Mouse (Mus musculus) hindbrain, embryonic 12.5 days (tissue): ENCODE measurements around the gene Ror2. TPM values are rescaled to one million over a fixed set of nuclear protein-coding genes. Genes with fewer than 3 reads are reported as not detected.
"Not testable (repeated sequence)": the region's sequence is repeated elsewhere in the genome, so short reads cannot be mapped to it uniquely, and the experiment has no call there.

Experiments used
- ATAC-seq: fragments of 200-750 bp; cut with Nextera tagmentation; 2 replicates; pipeline ENCODE4 v1.8.0; 2017; ENCODE audit warnings: moderate TSS enrichment; ENCODE audit not compliant: low FRiP score
- H3K27ac ChIP-seq: fragments of 300-500 bp; sonication (generic); 2 replicates; pipeline ENCODE4 v1.5.1; 2016; ENCODE audit warnings: mild to moderate bottlenecking
- H3K27me3 ChIP-seq: fragments of 300-500 bp; sonication (generic); 2 replicates; pipeline ENCODE4 v1.6.1; 2016; ENCODE audit warnings: mild to moderate bottlenecking
- H3K36me3 ChIP-seq: fragments of 300-500 bp; sonication (generic); 2 replicates; pipeline ENCODE4 v1.6.1; 2016; ENCODE audit warnings: mild to moderate bottlenecking
- H3K4me1 ChIP-seq: fragments of 300-500 bp; sonication (generic); 2 replicates; pipeline ENCODE4 v1.6.1; 2016
- H3K4me2 ChIP-seq: fragments of 300-500 bp; sonication (generic); replicated peaks from 2 replicates; pipeline ENCODE4 v1.6.1; 2016; ENCODE audit warnings: mild to moderate bottlenecking
- H3K4me3 ChIP-seq: fragments of 300-500 bp; sonication (generic); 2 replicates; pipeline ENCODE4 v1.5.1; 2016; ENCODE audit warnings: mild to moderate bottlenecking
- H3K9ac ChIP-seq: fragments of 300-500 bp; sonication (generic); 2 replicates; pipeline ENCODE4 v1.6.1; 2016; ENCODE audit warnings: mild to moderate bottlenecking, moderate library complexity
- H3K9me3 ChIP-seq: fragments of 300-500 bp; sonication (generic); replicated peaks from 2 replicates; pipeline ENCODE4 v1.6.1; 2016; ENCODE audit warnings: mild to moderate bottlenecking
- WGBS: fragments of 180-500 bp; shearing (Covaris S2); methylation state at CpG from one replicate; pipeline ENCODE4 v1.1.7; 2016; 5-methylcytosine and 5-hydroxymethylcytosine counted together
- polyA plus RNA-seq: library from polyadenylated mRNA; unstranded; fragments of >200 nt; fragmentation: Nextera tagmentation; extraction: Ambion mirVana; gene quantifications from 2 replicates; pipeline ENCODE4 v1.2.1, GENCODE M21; 2016

Gene Ror2
- 16.7 and 17.8 TPM in 2 replicates for polyA plus RNA-seq

DNA sequence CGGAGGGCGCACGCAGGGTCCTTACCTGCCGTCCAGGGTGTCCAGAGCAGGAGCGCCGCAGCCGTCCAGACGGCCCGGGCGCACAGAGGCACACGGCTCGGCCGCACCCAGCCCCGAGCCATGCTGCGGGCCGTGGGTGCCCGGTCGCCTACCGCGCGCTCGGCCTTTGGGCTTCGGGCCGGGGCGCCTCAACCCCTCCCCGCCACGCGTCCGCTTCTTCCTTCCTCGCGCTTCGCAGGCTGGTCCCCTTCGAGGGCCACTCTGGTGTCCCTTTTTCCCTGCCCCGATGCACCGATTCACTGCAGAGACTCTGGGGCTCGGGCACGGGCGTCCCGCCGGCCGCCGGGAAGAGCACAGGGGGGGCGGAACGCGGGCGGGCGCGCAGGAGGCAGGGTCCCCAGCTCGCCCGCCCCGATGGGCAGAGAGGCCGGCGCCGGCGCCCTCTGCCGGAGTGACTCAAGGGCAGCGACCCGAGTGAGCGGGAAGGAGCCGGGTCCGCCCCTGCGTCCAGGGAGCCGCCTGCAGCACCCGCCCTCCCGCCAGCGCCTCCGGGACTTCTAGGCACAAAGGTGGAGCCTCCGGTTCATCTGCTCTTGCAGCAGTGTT lies at the start of gene Ror2:
Gene Ror2 (minus strand): TSS at position 369 of the 606 bp plus-strand sequence.
- WGBS: under 1% methylated on average over 53 of the region's 68 CpGs
- Histone ChIP-seq H3K9ac (peak within 1 kb of the TSS; percentile 64), H3K27ac (0 out of 2 replicates have a peak within 1 kb of the TSS, but pooled peaks have one; percentile 30), H3K4me3 (peak within 1 kb of the TSS; percentile 48), H3K36me3 (no peaks in the 10 kb centered on the region), H3K9me3 (no peaks in the 10 kb centered on the region), H3K27me3 (peaks cover 27% of the 10 kb centered on the region), H3K4me1 (peaks cover 19% of the 10 kb centered on the region), H3K4me2 (peak within 1 kb of the TSS; percentile 69)
- peak; percentile 69 for ATAC-seq

DNA sequence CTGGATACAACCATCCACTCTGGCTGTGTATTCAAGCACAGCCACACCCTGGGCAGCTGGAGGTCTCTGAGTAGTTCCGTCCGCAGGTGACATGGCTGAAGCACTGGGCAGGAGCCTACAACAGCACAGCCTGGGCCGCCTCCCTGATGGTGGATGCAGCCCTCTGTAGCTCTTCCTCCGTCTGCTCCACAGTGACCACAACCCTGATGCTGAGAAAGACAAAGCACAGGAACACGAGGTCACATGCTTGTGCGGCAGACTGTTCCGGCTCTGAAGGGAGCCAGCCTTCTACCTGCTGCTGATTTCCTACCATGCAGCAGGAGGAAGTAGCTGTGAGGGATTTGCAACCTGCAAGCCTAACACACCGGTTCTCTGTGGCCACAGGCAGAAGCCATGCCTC lies 47.8 kb upstream of the Ror2 start:
- no peak overlapping the region for H3K4me3 ChIP-seq
- H3K27ac ChIP-seq: no peak overlapping the region
- H3K9me3 ChIP-seq: no peaks in the 10 kb centered on the region
- H3K4me2 ChIP-seq: no peak overlapping the region
- ATAC-seq: no peak
- H3K9ac ChIP-seq: no peak overlapping the region
- peaks cover 70% of the 10 kb centered on the region for H3K36me3 ChIP-seq
- 93% methylated on average over 8 of the region's 8 CpGs for WGBS
- H3K27me3 ChIP-seq: no peaks in the 10 kb centered on the region
- H3K4me1 ChIP-seq: no peaks in the 10 kb centered on the region

DNA sequence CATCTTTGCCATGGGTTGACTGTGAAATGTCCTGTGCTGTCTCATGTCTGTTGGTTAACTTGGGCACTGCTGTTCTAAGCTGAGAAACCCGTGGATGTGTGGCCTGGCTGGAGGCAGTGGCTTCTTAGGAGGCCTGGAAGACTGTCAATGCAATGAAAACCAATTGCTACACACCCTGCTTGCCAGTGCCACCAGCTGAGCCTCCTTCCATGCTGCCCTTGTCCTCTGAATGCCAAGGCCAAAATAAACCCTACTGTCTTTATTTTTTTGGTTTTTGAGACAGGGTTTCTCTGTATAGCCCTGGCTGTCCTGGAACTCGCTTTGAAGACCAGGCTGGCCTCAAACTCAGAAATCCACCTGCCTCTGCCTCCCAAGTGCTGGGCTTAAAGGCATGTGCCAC lies 44.3 kb upstream of the Ror2 start:
- Histone ChIP-seq H3K9ac (no peak overlapping the region), H3K27ac (no peak overlapping the region), H3K4me3 (no peak overlapping the region), H3K4me2 (no peak overlapping the region), H3K4me1 (no peaks in the 10 kb centered on the region), H3K9me3 (0 out of 2 replicates have a peak, but pooled peaks cover under 1% of the 10 kb centered on the region), H3K36me3 (peaks cover 38% of the 10 kb centered on the region), H3K27me3 (no peaks in the 10 kb centered on the region)
- no peak for ATAC-seq
- WGBS: 74% methylated on average over 2 of the region's 2 CpGs

DNA sequence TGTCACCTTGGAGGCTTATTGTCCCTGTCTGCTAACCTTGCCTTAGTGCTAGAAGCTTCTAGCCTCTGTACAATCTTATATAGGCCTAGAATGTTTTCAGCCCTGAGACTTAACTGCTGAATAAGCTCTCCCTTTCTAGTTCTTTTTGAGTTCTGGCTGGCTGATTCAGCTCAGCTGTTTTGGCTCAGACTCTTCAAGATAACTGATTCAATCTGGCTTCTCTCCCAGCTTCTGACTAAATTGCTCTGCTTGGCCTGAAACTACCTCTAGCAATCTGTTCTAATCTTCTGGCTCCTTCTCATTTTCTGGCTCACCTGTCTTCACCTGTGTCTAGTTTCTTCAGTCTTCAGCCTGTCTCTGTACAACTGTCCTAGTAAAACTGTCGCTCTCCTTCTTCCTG lies 39.6 kb upstream of the Ror2 start:
- no peak for ATAC-seq
- Histone ChIP-seq H3K27me3 (no peaks in the 10 kb centered on the region), H3K36me3 (no peaks in the 10 kb centered on the region), H3K4me2 (no peak overlapping the region), H3K4me1 (no peaks in the 10 kb centered on the region), H3K9me3 (0 out of 2 replicates have a peak, but pooled peaks cover 5% of the 10 kb centered on the region), H3K4me3 (no peak overlapping the region), H3K9ac (no peak overlapping the region), H3K27ac (no peak overlapping the region)
- WGBS: 97% methylated on average over 1 of the region's 1 CpGs

DNA sequence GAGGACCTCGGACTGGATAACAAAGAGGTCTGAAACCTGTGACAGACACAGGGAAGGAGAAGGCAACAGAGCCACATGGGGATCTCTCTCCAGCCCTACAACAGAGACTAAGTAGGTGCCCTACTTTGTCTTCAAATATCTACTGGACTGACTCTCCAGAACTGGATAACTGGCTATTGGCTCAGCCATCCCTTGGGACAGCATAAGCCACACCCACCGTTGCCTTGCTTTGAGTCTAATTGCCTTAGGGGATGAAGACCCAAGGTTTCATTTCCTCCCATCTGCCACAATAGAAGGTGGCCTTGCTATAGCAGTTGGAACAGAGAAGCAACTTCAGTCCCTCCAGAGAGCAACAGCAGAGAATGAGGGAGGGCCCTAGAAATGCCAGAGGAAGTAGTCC lies 37.7 kb upstream of the Ror2 start:
- WGBS: 85% methylated on average over 2 of the region's 2 CpGs
- no peaks in the 10 kb centered on the region for H3K27me3 ChIP-seq

DNA sequence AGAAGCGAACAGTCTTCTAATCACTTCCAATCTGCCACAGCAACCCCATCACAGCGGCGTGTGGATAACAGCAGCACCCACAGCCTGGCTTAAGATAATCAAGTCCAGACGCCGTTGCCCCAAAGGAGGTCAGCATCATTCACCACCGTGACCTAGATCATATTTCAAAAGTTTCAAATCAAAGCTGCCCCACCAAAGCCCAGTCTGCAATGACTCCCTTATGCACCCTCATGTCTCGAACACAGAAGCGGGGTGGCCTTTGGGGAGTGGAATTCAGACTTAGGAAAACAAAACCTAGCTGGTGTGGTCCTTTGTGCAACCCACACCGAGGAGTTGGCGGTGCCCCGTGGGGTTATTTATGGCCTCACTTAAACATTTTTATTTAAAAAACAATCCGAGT lies 35.0 kb upstream of the Ror2 start:
- no peak for ATAC-seq
- no peak overlapping the region for H3K9ac ChIP-seq
- H3K9me3 ChIP-seq: 0 out of 2 replicates have a peak, but pooled peaks cover 5% of the 10 kb centered on the region
- 59% methylated on average over 12 of the region's 12 CpGs for WGBS
- H3K36me3 ChIP-seq: no peaks in the 10 kb centered on the region
- no peak overlapping the region for H3K4me3 ChIP-seq
- H3K4me2 ChIP-seq: no peak overlapping the region
- H3K27me3 ChIP-seq: no peaks in the 10 kb centered on the region
- no peaks in the 10 kb centered on the region for H3K4me1 ChIP-seq
- H3K27ac ChIP-seq: no peak overlapping the region

More for the DNA sequence above, 37.7 kb upstream of the Ror2 start:
- H3K4me1 ChIP-seq: no peaks in the 10 kb centered on the region
- no peak for ATAC-seq
- no peak overlapping the region for H3K27ac ChIP-seq
- H3K9me3 ChIP-seq: 0 out of 2 replicates have a peak, but pooled peaks cover 5% of the 10 kb centered on the region
- no peak overlapping the region for H3K4me3 ChIP-seq
- no peak overlapping the region for H3K4me2 ChIP-seq
- H3K9ac ChIP-seq: no peak overlapping the region
- no peaks in the 10 kb centered on the region for H3K36me3 ChIP-seq

DNA sequence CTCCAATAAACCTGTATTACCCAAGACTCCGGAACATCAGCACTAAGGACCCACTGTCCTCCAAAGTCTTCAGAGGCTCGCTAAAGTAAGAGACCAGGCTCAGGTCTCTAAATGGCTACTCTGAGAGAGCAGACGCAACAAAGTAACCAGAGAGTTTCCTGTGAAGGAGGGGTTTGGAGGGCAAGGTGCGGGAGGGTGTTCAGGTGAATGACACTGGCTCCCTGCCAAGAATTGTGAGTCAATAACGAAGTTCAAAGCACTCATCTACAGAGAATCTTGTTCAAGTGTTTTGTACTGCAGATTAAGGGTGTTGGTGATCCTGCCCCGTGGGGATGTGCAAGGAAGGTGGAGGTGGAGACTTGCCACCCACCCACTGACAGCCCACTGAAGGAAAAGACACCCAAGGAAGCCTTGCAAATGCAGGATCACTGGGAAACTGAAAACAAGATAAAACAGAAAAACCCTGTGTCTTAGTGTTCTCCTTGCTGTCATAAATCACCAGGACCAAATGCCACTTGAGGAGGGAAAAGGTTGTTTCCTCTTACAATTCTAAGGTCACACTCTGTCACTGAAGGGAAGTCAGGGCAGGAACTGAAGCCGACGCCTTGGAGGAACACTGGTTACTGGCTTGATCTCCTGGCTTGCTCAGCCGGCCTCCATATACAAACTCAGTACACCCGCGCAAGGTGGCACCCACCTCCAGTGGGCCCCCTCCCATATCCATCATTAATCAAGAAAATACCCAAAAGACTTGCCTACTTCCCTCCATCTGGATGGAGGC lies 30.8 kb upstream of the Ror2 start:
- H3K4me1 ChIP-seq: no peaks in the 10 kb centered on the region
- H3K27ac ChIP-seq: no peak overlapping the region
- WGBS: 72% methylated on average over 11 of the region's 11 CpGs
- no peak overlapping the region for H3K4me2 ChIP-seq
- no peaks in the 10 kb centered on the region for H3K36me3 ChIP-seq
- no peaks in the 10 kb centered on the region for H3K9me3 ChIP-seq
- no peak overlapping the region for H3K4me3 ChIP-seq
- no peak for ATAC-seq
- H3K27me3 ChIP-seq: no peaks in the 10 kb centered on the region
- H3K9ac ChIP-seq: no peak overlapping the region

DNA sequence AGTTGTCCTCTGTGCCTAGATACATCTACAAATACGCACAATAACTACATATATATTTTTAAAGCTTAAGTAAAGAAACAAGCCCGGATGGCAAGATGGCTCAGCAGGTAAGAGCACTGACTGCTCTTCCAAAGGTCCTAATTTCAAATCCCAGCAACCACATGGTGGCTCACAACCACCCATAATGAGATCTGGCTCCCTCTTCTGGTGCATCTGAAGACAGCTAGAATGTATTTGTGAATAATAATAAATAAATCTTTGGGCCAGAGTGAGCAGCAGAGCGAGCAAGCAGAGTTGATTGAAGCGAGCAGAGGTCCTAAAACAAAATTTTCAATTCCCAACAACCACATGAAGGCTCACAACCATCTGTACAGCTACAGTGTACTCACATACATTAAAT lies 29.8 kb upstream of the Ror2 start:
- not testable (repeated sequence) for H3K36me3 ChIP-seq, H3K4me2 ChIP-seq, ATAC-seq, H3K9ac ChIP-seq, H3K4me3 ChIP-seq, H3K27me3 ChIP-seq, H3K4me1 ChIP-seq, H3K9me3 ChIP-seq, H3K27ac ChIP-seq
- WGBS: 80% methylated on average over 4 of the region's 4 CpGs

DNA sequence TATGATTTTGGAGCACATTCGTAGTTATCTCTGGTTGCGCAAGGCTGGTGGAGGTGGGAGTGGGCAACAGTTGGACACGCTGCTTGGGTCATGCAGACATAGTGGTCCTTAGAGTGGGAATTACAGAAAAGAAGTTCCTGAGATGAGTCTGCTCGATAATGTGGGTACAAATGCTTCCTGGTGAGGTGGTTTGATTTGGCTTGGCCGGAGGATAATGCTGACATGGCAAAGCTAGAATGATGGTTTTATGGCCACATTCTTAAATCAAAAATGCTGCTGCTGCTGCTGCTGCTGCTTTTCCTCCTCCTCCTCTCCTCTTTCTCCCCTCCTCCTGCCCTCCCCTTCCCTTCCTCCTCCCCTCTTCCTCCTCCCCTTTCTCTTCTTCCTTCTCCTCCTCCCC lies 24.5 kb upstream of the Ror2 start:
- 86% methylated on average over 5 of the region's 5 CpGs for WGBS
- peak overlapping the region; percentile 67 for H3K27ac ChIP-seq

DNA sequence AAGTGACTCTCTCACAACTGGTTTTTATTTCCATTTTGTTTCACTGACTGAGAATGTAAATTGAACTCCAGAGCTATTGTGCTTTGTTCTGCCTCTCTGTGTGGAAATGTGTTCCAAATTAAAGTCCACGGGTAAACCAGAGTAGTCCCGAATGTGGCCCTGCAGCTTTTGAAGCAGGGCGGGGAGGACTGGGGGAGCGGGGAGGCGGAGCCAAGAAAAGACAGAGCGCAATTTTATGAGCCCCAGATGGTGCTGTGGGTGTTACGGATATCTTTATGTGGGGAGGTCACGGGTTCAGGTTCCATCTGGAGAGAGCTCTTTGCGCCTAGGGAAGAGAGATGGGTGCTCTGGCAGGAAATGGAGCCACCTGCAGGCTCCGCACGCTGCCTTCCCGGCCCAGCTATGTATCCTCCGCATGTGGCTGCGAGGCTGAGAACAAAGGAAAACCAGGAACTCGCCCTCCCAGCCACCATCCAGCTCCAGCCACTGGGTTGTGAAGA lies 23.8 kb upstream of the Ror2 start:
- no peaks in the 10 kb centered on the region for H3K27me3 ChIP-seq
- H3K4me3 ChIP-seq: peak overlapping the region; percentile 21; the same call in 1 of the 2 replicates
- no peaks in the 10 kb centered on the region for H3K36me3 ChIP-seq
- peak overlapping the region; percentile 50 for H3K4me2 ChIP-seq
- peak overlapping the region; percentile 67 for H3K27ac ChIP-seq
- H3K4me1 ChIP-seq: peaks cover 9% of the 10 kb centered on the region; the same call in 1 of the 2 replicates
- 2% methylated on average over 15 of the region's 15 CpGs for WGBS
- H3K9me3 ChIP-seq: no peaks in the 10 kb centered on the region
- 0 out of 2 replicates have a peak overlapping the region, but pooled peaks have one; percentile 14 for H3K9ac ChIP-seq
- ATAC-seq: peak; percentile 83

More for the DNA sequence above, 24.5 kb upstream of the Ror2 start:
- Histone ChIP-seq H3K4me2 (no peak overlapping the region), H3K36me3 (no peaks in the 10 kb centered on the region), H3K4me3 (no peak overlapping the region), H3K9me3 (no peaks in the 10 kb centered on the region), H3K9ac (no peak overlapping the region), H3K27me3 (no peaks in the 10 kb centered on the region), H3K4me1 (peaks cover 9% of the 10 kb centered on the region; the same call in 1 of the 2 replicates)
- no peak for ATAC-seq

DNA sequence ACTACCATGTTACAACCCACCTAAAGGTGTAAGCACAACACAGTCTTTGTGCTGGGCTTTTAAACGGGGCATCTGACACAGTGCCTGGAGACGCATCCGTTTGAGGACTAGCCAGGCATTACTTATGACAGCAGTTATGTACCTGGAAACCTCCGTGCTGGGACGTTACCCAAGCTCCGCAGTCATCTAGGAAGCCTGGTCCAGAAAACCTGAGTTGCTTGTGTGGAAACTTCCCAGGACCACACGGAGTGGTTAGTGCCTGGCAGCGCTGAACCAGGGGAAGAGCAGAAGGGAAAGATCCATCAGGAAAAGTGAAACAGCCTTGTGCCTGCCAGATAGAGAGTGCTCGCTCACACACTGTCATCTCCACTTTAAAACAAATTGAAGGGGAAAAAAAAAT lies 23.2 kb upstream of the Ror2 start:
- 42% methylated on average over 9 of the region's 9 CpGs for WGBS
- Histone ChIP-seq H3K27me3 (no peaks in the 10 kb centered on the region), H3K4me1 (peaks cover 9% of the 10 kb centered on the region; the same call in 1 of the 2 replicates), H3K4me2 (peak overlapping the region; percentile 50), H3K9ac (no peak overlapping the region), H3K27ac (peak overlapping the region; percentile 72; the same call in 1 of the 2 replicates), H3K4me3 (no peak overlapping the region), H3K36me3 (no peaks in the 10 kb centered on the region), H3K9me3 (no peaks in the 10 kb centered on the region)
- 0 out of 2 replicates have a peak, but pooled peaks have one; percentile 8 for ATAC-seq

DNA sequence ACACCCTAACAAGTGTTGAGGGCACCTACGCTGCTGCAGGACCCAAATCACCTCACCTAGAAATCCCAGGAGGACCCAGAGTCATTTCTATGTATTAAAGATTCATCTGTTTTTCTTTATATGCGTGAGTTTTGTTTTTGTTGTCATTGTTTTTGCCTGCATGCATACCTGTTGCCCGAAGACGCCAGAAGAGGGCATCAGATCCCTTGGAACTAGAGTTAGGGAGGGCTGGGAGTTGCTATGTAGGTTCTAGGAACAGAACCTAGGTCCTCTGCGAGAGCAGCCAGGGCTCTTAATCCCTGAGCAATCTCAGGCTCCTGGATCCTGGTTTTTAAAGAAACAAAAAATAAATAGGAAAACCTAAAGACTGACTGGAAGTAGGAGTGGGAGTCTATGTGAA lies 20.9 kb upstream of the Ror2 start:
- Histone ChIP-seq H3K9me3 (no peaks in the 10 kb centered on the region), H3K9ac (no peak overlapping the region), H3K27ac (no peak overlapping the region), H3K27me3 (no peaks in the 10 kb centered on the region), H3K4me3 (no peak overlapping the region), H3K36me3 (no peaks in the 10 kb centered on the region), H3K4me2 (no peak overlapping the region), H3K4me1 (peaks cover 9% of the 10 kb centered on the region; the same call in 1 of the 2 replicates)
- ATAC-seq: no peak
- 64% methylated on average over 5 of the region's 5 CpGs for WGBS
